Comparison of ENCODE assay signal across 19 mouse cellular contexts in genomic region chr14:103845716-103846115, GRCm38 (mm10). TPM values are rescaled to one million over a fixed set of nuclear protein-coding genes. Genes with fewer than 3 reads are reported as not detected.
"Had no signal": no experiment of that assay in that cellular context is flagged by ENCODE, and none has a peak within 500 bp of the region (broad histone marks: within the 10 kb centered on the region; RNA-seq: fewer than 3 reads in every experiment).

No protein-coding gene starts in this region.

- H3K27ac ChIP-seq: liver, embryonic 14.5 days; neural tube, embryonic 13.5 days; neural tube, embryonic 15.5 days had no signal

- H3K27me3 ChIP-seq: midbrain, embryonic 12.5 days; neural tube, embryonic 13.5 days; neural tube, embryonic 15.5 days had no signal

- H3K4me3 ChIP-seq: midbrain, embryonic 12.5 days; myocyte; neural tube, embryonic 13.5 days; neural tube, embryonic 15.5 days had no signal

- H3K9me3 ChIP-seq: midbrain, embryonic 12.5 days; neural tube, embryonic 13.5 days; neural tube, embryonic 15.5 days had no signal

- H3K36me3 ChIP-seq: midbrain, embryonic 12.5 days; neural tube, embryonic 13.5 days; neural tube, embryonic 15.5 days had no signal

- DNase-seq: lung, adult 18-20 months; lung, embryonic 14.5 days; lung, postnatal 10 days; lung, postnatal 4 days; retina, postnatal 1 day; right cerebral cortex, adult 18-20 months; right cerebral cortex, postnatal 25 days; right cerebral cortex, postnatal 4 days; spleen, adult 18-20 months; thymus, adult 18-20 months; thymus, postnatal 14 days; thymus, postnatal 36 days had no signal

- H3K4me2 ChIP-seq: lung, embryonic 14.5 days; neural tube, embryonic 13.5 days; neural tube, embryonic 15.5 days had no signal

- ATAC-seq: midbrain, embryonic 16.5 days had no signal

- H3K9ac ChIP-seq: liver, embryonic 14.5 days; lung, embryonic 14.5 days; midbrain, embryonic 12.5 days; neural tube, embryonic 13.5 days; neural tube, embryonic 15.5 days had no signal

RNA-seq across cellular contexts. Expression of gene Ednrb, which starts 1.5 kb away (rescaled TPM):
- total RNA-seq: megakaryocyte-erythroid progenitor cell, adult 5-6 weeks had no signal
- polyA plus RNA-seq: myocyte had no signal
